Mouse (Mus musculus): ENCODE results near the gene Cldn12. TPM values are rescaled to one million over a fixed set of nuclear protein-coding genes. Genes with fewer than 3 reads are reported as not detected.

Gene Cldn12
- polyA plus RNA-seq (2012; rRNA removed) (4.7 and 5.3 TPM in 2 replicates), polyA plus RNA-seq (2014; fragmentation: Nextera tagmentation; extraction: Ambion mirVana) (5.9 and 6.8 TPM in 2 replicates)

- Histone ChIP-seq H3K4me3 (ENCODE audit: insufficient read depth in 1 of 2, low read depth in 2 of 2, low read length in 2 of 2) (peak within 1 kb of the TSS; percentile 66 to 73), H3K9me3 (ENCODE audit: control insufficient read depth, low read length) (no peaks in the 10 kb centered on the region), H3K27me3 (ENCODE audit: control insufficient read depth, insufficient read depth, low read length) (no peaks in the 10 kb centered on the region), H3K36me3 (replicated peaks; ENCODE audit: control insufficient read depth, insufficient read depth, low read depth) (no peaks in the 10 kb centered on the region), H3K27ac (no peak within 1 kb of the TSS; the same call in 1 of the 2 replicates), H3K4me1 (replicated peaks; ENCODE audit: control insufficient read depth in 2 of 2, insufficient read depth in 2 of 2, low read length in 1 of 2) (0 out of 4 replicates have a peak, but pooled peaks cover 0 to 3% of the 10 kb centered on the region in 2 experiments), H3K9ac (replicated peaks) (peak within 1 kb of the TSS; percentile 52), H3K4me2 (ENCODE audit: low read depth) (peak within 1 kb of the TSS; percentile 75)
- TF ChIP-seq CTCF (IDR thresholded peaks at IDR 0.05; ENCODE audit: low read depth) (no peak), EP300 (IDR thresholded peaks at IDR 0.05; ENCODE audit: low read depth) (0 out of 2 replicates have a peak, but pooled peaks have one; percentile 12)
- WGBS (ENCODE audit: insufficient replicate concordance) = under 1% methylated on average over 79 of the region's 79 CpGs
- ATAC-seq (ENCODE audit: insufficient read depth) (peak; percentile 83), DNase-seq (ENCODE audit: low read depth in 3 of 3, low spot score in 3 of 3) (peak; percentile 40 to 52 (median 43))
Observed at GRCm38 (mm10) chr5:5514196-5515076, at the start of gene Cldn12. TSS of gene Cldn12 (minus strand) at chr5:5514958.

DNA sequence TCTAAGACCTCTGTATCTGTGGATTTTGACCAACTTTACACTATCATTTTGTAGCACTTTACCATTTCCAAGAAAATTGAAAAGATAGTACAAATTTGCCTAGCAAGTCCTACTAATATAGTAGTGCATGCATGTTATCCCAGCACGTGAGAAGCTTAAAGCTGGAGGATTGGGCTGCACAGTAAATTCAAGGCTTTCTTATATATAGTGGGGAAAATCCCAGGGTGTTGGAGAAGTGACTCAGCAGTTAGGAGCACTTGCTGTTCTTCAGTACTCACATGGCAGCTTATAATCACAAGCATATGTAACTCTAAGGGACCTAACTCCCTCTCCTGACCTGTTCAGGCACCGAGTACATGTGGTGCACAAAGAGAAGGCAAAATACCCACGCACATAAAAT, 47.7 kb upstream of the Cldn12 start:
- Histone ChIP-seq H3K4me2 (ENCODE audit: low read depth) (no peak overlapping the region), H3K27me3 (ENCODE audit: control insufficient read depth, insufficient read depth, low read length) (no peaks in the 10 kb centered on the region), H3K27ac (no peak overlapping the region), H3K9ac (replicated peaks) (no peak overlapping the region), H3K4me3 (ENCODE audit: insufficient read depth in 1 of 2, low read depth in 2 of 2, low read length in 2 of 2) (no peak overlapping the region), H3K9me3 (ENCODE audit: control insufficient read depth, low read length) (no peaks in the 10 kb centered on the region), H3K36me3 (replicated peaks; ENCODE audit: control insufficient read depth, insufficient read depth, low read depth) (no peaks in the 10 kb centered on the region), H3K4me1 (replicated peaks; ENCODE audit: control insufficient read depth in 2 of 2, insufficient read depth in 2 of 2, low read length in 1 of 2) (peaks cover 2 to 6% of the 10 kb centered on the region in 2 experiments; a peak in 2 of 4 replicates)
- 49% methylated on average over 3 of the region's 3 CpGs for WGBS (ENCODE audit: insufficient replicate concordance)
- DNase-seq (ENCODE audit: low read depth in 3 of 3, low spot score in 3 of 3) = no peak
- TF ChIP-seq CTCF (IDR thresholded peaks at IDR 0.05; ENCODE audit: low read depth) (no peak), EP300 (IDR thresholded peaks at IDR 0.05; ENCODE audit: low read depth) (no peak)
- no peak for ATAC-seq (ENCODE audit: insufficient read depth)

- ATAC-seq (ENCODE audit: insufficient read depth) (no peak), DNase-seq (ENCODE audit: low read depth in 3 of 3, low spot score in 3 of 3) (no peak)
- H3K27me3 ChIP-seq (ENCODE audit: control insufficient read depth, insufficient read depth, low read length) = no peaks in the 10 kb centered on the region
- H3K9me3 ChIP-seq (ENCODE audit: control insufficient read depth, low read length) = no peaks in the 10 kb centered on the region
- 54% methylated on average over 4 of the region's 4 CpGs for WGBS (ENCODE audit: insufficient replicate concordance)
- no peak overlapping the region for H3K9ac ChIP-seq (replicated peaks)
- no peaks in the 10 kb centered on the region for H3K36me3 ChIP-seq (replicated peaks; ENCODE audit: control insufficient read depth, insufficient read depth, low read depth)
- TF ChIP-seq EP300 (IDR thresholded peaks at IDR 0.05; ENCODE audit: low read depth) (no peak), CTCF (IDR thresholded peaks at IDR 0.05; ENCODE audit: low read depth) (peak; percentile 29; the same call in 1 of the 2 replicates)
- H3K4me2 ChIP-seq (ENCODE audit: low read depth) = no peak overlapping the region
- no peak overlapping the region for H3K4me3 ChIP-seq (ENCODE audit: insufficient read depth in 1 of 2, low read depth in 2 of 2, low read length in 2 of 2)
- no peak overlapping the region for H3K27ac ChIP-seq
- peaks cover 2 to 7% of the 10 kb centered on the region in 2 experiments; a peak in 2 of 4 replicates for H3K4me1 ChIP-seq (replicated peaks; ENCODE audit: control insufficient read depth in 2 of 2, insufficient read depth in 2 of 2, low read length in 1 of 2)
Observed at GRCm38 (mm10) chr5:5561041-5561706, 46.4 kb upstream of the Cldn12 start.

DNA sequence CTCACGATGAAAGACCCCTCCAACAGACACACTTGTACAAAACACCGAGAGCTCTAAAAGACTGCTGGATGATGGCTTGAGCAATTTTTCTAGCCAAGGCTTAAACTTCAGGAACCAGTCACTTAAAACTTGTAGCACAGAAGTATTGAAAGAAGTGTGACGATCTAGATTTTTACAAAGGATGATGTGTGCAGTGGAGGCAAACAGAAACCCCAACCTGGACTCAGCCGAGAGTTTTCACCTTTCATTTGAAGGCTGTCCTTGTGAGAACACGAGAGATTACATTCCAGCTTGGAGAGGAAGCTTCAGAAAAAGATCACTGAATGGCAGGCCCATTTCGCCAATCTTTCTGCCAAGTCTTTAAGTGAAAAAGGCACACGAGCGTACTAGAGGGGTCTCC, 45.0 kb upstream of the Cldn12 start:
- Histone ChIP-seq H3K36me3 (replicated peaks; ENCODE audit: control insufficient read depth, insufficient read depth, low read depth) (no peaks in the 10 kb centered on the region), H3K4me2 (ENCODE audit: low read depth) (peak overlapping the region; percentile 69), H3K27me3 (ENCODE audit: control insufficient read depth, insufficient read depth, low read length) (no peaks in the 10 kb centered on the region), H3K9ac (replicated peaks) (no peak overlapping the region; the same call in 1 of the 2 replicates), H3K27ac (no peak overlapping the region), H3K4me1 (replicated peaks; ENCODE audit: control insufficient read depth in 2 of 2, insufficient read depth in 2 of 2, low read length in 1 of 2) (peaks cover 2 to 7% of the 10 kb centered on the region in 2 experiments; a peak in 2 of 4 replicates), H3K9me3 (ENCODE audit: control insufficient read depth, low read length) (no peaks in the 10 kb centered on the region), H3K4me3 (ENCODE audit: insufficient read depth in 1 of 2, low read depth in 2 of 2, low read length in 2 of 2) (peak overlapping the region; percentile 65 to 98)
- no peak for ATAC-seq (ENCODE audit: insufficient read depth)
- no peak for DNase-seq (ENCODE audit: low read depth in 3 of 3, low spot score in 3 of 3)
- TF ChIP-seq CTCF (IDR thresholded peaks at IDR 0.05; ENCODE audit: low read depth) (no peak), EP300 (IDR thresholded peaks at IDR 0.05; ENCODE audit: low read depth) (no peak)
- 45% methylated on average over 8 of the region's 8 CpGs for WGBS (ENCODE audit: insufficient replicate concordance)

Measured in liver, embryonic 14.5 days (tissue).